Mouse (Mus musculus): ENCODE measurements around the gene Asxl2.

Asxl2 gene

GRCm38 (mm10) chr12:3546781-3547180 lies 120.1 kb downstream of the Asxl2 start:
- no peak for DNase-seq (ENCODE audit: low spot score in 2 of 2)

- DNase-seq (ENCODE audit: low spot score in 2 of 2): no peak
Measured at GRCm38 (mm10) chr12:3547506-3547905, 120.8 kb downstream of the Asxl2 start.

GRCm38 (mm10) chr12:3547911-3548310 lies 121.3 kb downstream of the Asxl2 start:
- no peak for DNase-seq (ENCODE audit: low spot score in 2 of 2)

GRCm38 (mm10) chr12:3548582-3549211 lies 122.0 kb downstream of the Asxl2 start:
- DNase-seq (ENCODE audit: low spot score in 2 of 2): peak; percentile 15 to 17

- DNase-seq (ENCODE audit: low spot score in 2 of 2): no peak
Measured at GRCm38 (mm10) chr12:3550280-3550679, 123.6 kb downstream of the Asxl2 start.
